Mouse (Mus musculus) testis, adult 2 months (tissue): Measurements from ENCODE around the gene Ruvbl2. TPM values are rescaled to one million over a fixed set of nuclear protein-coding genes. Genes with fewer than 3 reads are reported as not detected.
"Not testable (repeated sequence)": the region's sequence is repeated elsewhere in the genome, so short reads cannot be mapped to it uniquely, and the experiment has no call there.

Experiments
- H3K27ac ChIP-seq: fragments of 200-500 bp; 2 replicates; pipeline ENCODE4 v1.5.1; 2012; ENCODE audit warnings: low read depth, low read length; ENCODE audit not compliant: control insufficient read depth, insufficient read depth
- H3K27me3 ChIP-seq: fragments of 200-500 bp; 2 replicates; pipeline ENCODE4 v1.6.1; 2012; ENCODE audit warnings: mild to moderate bottlenecking, low read length, moderate library complexity; ENCODE audit not compliant: control insufficient read depth, insufficient read depth
- H3K36me3 ChIP-seq: fragments of 200-500 bp; 2 replicates; pipeline ENCODE4 v1.6.1; 2012; ENCODE audit warnings: mild to moderate bottlenecking, low read length; ENCODE audit not compliant: control insufficient read depth, insufficient read depth
- H3K4me1 ChIP-seq: fragments of 200-500 bp; 2 replicates; pipeline ENCODE4 v1.6.1; 2012; ENCODE audit warnings: low read length; ENCODE audit not compliant: control insufficient read depth, insufficient read depth
- H3K4me3 ChIP-seq: fragments of 200-500 bp; 2 replicates; pipeline ENCODE4 v1.5.1; 2012; ENCODE audit warnings: low read depth, mild to moderate bottlenecking, low read length, moderate library complexity, mixed read lengths; ENCODE audit not compliant: control insufficient read depth
- CTCF ChIP-seq: fragments of 200-500 bp; IDR thresholded peaks from 2 replicates; pipeline ENCODE4 v1.5.1; 2012; ENCODE audit warnings: low read depth, mild to moderate bottlenecking, inconsistent platforms, low read length, moderate library complexity; ENCODE audit not compliant: control insufficient read depth, insufficient read depth, insufficient replicate concordance
- POLR2A ChIP-seq: fragments of 200-500 bp; IDR thresholded peaks from 2 replicates; pipeline ENCODE4 v1.6.1; 2012; ENCODE audit warnings: low read depth, mild to moderate bottlenecking, inconsistent platforms, low read length, moderate library complexity; ENCODE audit not compliant: control insufficient read depth
- polyA plus RNA-seq: library from polyadenylated mRNA; depleted of rRNA; stranded (reverse); fragments of >200 nt; gene quantifications from 2 replicates; pipeline ENCODE4 v1.2.3, GENCODE M21; 2012; rRNA removed

Ruvbl2 gene
- polyA plus RNA-seq, result 173 and 197 TPM in 2 replicates

DNA sequence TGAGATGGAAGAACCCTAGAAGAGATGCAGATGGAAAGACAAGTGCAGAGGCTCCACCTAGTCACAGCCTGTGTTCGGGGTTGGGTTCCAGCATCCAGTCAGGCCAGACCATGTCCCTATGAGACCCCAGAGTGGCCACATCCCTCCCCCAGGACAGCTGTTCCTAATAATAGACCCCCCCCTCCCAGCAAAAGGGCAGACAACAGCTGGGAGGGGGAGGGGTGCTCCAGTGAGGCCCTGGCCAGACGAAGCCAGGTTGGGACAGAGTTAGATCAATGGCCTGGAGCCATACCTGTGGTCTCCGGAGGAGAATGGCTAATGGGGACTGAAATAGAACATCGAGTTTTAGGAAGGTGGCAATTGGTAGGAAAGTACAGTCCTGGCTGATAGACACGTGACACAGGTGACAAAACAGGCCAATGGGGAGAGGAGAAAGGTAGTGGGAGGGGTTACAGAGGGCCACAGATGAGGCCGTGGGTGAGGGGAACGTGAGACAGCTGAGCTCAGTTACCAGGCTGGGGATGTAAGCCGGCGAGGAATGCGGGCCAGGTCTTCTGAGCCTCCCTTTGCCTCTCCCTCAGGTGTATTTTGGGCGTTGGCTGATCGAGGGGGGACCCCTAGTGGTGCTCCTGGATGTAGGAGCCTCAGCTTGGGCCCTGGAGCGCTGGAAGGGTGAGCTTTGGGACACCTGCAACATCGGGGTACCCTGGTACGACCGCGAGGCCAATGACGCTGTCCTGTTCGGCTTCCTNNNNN is at the start of gene Ruvbl2:
Gene Ruvbl2 (minus strand): TSS at position 576 of the 756 bp plus-strand sequence.
- TF ChIP-seq CTCF, result no peak
- TF ChIP-seq POLR2A, result no peak
- H3K27me3 ChIP-seq, result no peaks in the 10 kb centered on the region
- peaks cover 27% of the 10 kb centered on the region for H3K4me1 ChIP-seq
- H3K27ac ChIP-seq, result no peak within 1 kb of the TSS
- no peaks in the 10 kb centered on the region; the same call in 1 of the 2 replicates for H3K36me3 ChIP-seq
- no peak within 1 kb of the TSS for H3K4me3 ChIP-seq

DNA sequence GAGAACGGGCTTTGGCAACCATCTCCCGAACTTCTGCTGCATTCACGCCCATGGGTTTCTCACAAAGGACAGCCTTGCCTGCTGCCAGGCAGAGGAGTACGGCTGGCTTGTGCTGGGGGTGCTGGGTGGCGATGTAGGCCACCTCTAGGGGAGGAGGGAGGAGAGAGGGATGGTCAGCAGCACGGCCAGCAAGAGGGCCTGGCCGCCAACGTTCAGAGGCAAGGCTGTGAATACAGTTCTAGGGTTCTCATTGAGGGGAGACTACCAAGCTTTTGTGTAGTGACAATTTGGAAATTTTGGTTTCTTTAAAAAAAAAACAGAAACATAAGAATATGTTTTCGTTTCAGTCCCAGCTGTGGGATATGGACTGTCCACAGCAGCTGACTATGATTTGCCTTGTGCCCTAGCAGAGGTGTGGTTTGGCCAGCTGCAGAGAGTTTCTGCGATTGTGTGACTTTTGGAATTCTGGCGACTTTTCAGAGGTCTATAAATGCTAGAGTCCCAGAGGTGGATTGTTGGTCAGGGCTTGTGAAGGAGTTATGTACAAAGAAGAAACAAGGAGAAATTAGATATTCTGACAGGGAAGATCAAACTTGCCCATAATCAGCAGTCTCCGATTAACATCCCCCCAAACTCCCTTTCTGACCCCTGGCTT is 49.0 kb upstream of the Ruvbl2 start, which contains the start of gene Gm45808:
Gene Gm45808 (minus strand): TSS at position 51 of the 655 bp plus-strand sequence.
- TF ChIP-seq CTCF (no peak), POLR2A (no peak)
- H3K36me3 ChIP-seq, result no peaks in the 10 kb centered on the region
- H3K27me3 ChIP-seq, result no peaks in the 10 kb centered on the region
- H3K4me3 ChIP-seq, result peak within 1 kb of the TSS; percentile 60
- peaks cover 3% of the 10 kb centered on the region for H3K4me1 ChIP-seq
- peak within 1 kb of the TSS; percentile 68 for H3K27ac ChIP-seq

DNA sequence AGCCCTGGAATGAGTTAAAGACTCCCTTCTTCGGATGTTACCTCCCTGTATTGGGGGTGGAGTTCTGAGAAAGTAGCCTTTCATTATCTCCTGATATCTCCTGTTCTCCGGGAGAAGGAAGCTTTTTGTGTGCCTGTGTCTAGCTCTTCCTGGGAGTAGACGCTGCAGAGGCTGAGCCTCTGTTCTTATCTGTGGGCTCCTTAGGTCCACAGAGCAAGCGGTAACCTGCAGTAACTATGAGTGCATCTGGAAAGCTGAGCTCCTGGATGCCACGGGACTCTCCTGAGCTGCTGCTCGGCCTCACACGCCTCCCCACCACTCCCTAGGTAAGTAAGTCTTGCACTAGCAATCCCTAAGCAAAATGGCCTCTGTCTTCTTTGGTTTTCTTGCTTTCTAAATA is 48.3 kb upstream of the Ruvbl2 start:
- Histone ChIP-seq H3K36me3 (no peaks in the 10 kb centered on the region), H3K4me3 (peak overlapping the region; percentile 60), H3K4me1 (peaks cover 7% of the 10 kb centered on the region), H3K27me3 (no peaks in the 10 kb centered on the region), H3K27ac (peak overlapping the region; percentile 68)
- no peak for TF ChIP-seq CTCF
- TF ChIP-seq POLR2A, result peak; percentile 35; the same call in 1 of the 2 replicates

DNA sequence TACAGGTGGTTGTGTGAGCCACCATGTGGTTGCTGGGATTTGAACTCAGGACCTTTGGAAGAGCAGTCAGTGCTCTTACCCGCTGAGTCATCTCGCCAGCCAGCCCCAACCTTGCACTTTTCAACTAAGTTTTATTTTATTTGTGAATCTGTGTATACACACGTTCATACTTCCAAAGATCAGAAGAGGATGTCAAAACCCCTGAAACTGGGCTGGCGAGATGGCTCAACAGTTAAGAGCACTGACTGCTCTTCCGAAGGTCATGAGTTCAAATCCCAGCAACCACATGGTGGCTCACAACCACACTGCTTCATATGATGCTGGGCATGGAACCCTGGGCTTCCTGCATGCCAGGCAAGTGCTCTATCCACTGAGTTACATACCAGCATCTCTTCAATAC is 47.1 kb upstream of the Ruvbl2 start:
- H3K27ac ChIP-seq, result 0 out of 2 replicates have a peak overlapping the region, but pooled peaks have one; percentile 16
- H3K27me3 ChIP-seq, H3K36me3 ChIP-seq: not testable (repeated sequence)

DNA sequence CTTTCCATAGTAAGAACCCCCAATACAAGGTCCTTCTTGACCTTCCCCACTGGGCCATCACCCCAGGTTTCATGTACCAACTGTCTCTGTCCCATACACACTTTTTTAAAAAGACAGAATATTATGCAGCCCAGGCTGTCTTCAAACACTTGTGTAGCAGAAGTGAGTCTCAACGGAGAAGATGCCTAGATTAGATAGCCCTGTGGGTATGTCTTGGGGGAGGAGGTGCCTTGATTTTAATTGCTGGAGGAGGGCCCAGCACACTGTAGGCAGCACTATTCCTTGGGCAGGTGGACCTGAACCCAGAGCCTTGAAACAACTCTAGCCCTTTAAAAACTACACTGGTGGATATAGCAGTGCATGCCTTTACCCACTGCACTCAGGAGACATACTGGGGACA is 44.3 kb upstream of the Ruvbl2 start:
- no peak for TF ChIP-seq CTCF
- no peak for TF ChIP-seq POLR2A

More for the DNA sequence above, 47.1 kb upstream of the Ruvbl2 start:
- H3K4me3 ChIP-seq, H3K4me1 ChIP-seq: not testable (repeated sequence)

DNA sequence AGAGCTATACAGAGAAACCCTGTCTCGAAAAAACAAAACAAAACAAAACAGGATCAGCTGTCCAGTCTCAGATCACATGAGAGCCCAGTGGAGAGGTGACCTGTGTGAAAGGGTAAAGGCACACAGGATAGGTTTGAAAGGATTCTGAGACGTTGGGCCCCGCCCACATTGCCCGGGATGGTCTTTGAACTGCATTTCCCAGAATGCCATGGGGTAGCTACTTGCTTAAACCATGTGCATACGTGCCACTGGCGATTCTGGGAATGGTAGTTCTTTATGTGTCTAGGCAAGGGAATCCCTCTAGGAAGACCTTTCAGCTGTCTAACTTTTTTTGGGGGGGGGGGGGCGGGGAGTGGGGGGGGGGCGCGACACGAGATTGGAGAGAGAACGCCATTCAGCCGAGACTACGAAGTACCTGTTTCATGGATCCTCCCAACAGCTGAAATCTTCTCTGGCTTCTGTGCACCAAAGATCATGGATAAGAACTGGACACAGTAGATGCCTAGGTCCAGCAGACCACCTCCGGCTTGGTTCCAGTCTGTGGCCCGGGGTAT is 43.6 kb upstream of the Ruvbl2 start, which contains the start of gene Tulp2:
Gene Tulp2 (plus strand): TSS at position 504 of the 554 bp plus-strand sequence.
- H3K27me3 ChIP-seq, result no peaks in the 10 kb centered on the region
- H3K4me3 ChIP-seq, result peak within 1 kb of the TSS; percentile 82
- TF ChIP-seq POLR2A (peak; percentile 57; the same call in 1 of the 2 replicates), CTCF (no peak)
- H3K4me1 ChIP-seq, result peaks cover 6% of the 10 kb centered on the region
- peak within 1 kb of the TSS; percentile 57 for H3K27ac ChIP-seq
- H3K36me3 ChIP-seq, result no peaks in the 10 kb centered on the region

More for the DNA sequence above, 44.3 kb upstream of the Ruvbl2 start:
- no peaks in the 10 kb centered on the region for H3K36me3 ChIP-seq
- H3K27ac ChIP-seq, result peak overlapping the region; percentile 39
- H3K27me3 ChIP-seq, result no peaks in the 10 kb centered on the region
- H3K4me3 ChIP-seq, result peak overlapping the region; percentile 82; the same call in 1 of the 2 replicates
- peaks cover 6% of the 10 kb centered on the region for H3K4me1 ChIP-seq

DNA sequence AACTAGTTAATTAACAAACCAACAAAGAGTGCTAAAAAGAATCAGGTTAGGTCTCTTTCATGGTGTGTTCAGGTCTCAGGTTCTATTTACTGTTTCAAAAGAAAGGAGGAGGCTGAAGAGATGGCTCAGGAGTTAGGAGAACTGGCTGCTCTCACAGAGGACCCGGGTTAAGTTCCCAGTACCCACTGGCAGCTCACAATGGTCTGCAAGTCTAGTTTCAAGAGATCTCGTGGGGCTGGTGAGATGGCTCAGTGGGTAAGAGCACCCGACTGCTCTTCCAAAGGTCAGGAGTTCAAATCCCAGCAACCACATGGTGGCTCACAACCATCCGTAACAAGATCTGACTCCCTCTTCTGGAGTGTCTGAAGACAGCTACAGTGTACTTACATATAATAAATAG is 42.4 kb upstream of the Ruvbl2 start:
- not testable (repeated sequence) for H3K27ac ChIP-seq, H3K4me1 ChIP-seq, H3K27me3 ChIP-seq, H3K36me3 ChIP-seq, H3K4me3 ChIP-seq
